Mouse (Mus musculus) A20 (cell line): ENCODE measurements around the gene 2510009E07Rik.

Experiments used
- DNase-seq: peaks from one replicate; pipeline ENCODE4 v3.0.0-alpha.2; 2011; ENCODE audit warnings: low read depth, low spot score

Gene 2510009E07Rik

DNA sequence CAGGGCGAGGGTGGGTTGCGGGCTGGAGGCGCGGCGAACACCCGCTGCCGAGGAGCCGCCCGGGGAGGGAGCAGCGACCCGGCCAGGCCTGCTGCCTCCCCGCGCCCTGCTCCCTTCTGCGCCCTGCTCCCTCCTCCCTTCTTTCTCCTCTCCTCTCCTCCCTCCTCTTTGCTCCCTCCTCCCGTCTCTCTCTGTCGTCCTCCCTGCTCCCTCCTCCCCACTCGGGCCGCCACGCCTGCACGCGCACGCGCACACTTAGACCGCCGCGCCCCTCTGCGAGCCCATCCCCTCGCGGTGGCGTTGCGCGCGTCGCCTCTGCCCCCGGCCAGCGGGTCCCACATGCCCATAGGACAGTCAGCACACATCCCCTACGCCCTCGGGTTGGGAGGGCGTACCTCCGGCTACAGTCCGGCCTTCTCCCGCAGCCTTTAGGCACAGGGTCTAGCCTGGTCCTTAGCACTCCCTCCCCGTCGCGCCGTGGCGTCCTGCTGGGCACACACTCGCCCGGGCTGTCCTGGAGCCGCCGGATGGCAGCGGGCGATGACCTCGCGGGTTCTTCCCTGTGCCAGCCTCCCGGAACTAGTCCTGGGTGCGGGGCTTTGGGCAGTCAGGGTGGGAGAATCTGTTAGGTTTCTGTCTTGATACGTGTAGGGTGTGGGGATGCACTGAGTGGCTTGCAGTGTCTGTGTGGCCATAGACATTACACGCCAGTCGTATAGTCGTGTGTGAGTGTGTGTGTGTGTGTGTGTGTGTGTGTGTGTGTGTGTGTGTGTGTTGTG lies at the start of gene 2510009E07Rik:
Gene 2510009E07Rik (minus strand): TSS at position 203 of the 779 bp plus-strand sequence.
- DNase-seq: no peak

DNA sequence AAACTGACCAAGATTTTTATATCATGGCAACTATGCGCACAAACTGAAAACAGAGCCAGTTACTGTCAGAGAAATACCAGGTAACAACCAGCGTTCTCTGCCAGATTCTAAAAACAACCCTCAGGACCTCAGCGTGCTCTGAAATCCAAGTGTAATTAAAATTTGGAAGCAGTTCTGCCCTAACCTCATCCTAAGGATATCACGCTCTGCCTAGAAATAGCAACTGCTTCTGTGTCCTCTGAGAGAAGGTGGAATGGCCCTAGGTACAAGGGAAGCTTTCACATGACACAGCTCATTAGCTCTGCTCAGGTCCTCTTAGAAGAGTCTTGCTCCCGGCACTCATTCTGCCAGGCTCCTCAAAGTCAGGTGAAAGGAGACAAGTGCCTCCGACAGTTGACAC lies 48.9 kb upstream of the 2510009E07Rik start:
- no peak for DNase-seq

DNA sequence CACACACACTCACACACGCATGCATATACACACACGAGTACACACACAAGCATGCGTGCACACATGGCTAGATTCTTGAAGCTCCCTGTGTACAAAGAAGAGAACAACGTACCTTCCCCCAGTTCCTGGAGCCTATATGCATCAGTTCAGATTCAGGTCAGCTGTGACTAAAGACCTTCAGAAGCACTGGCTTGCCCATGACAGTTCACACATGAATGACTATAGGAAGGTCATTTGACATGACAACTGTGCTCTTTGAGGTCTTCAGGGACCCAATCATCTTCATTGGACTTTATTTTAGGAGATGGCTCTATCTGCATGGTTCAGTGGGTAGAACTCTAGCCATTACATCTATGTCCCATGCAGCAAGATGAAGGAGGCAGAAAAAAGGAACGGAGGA lies 48.4 kb upstream of the 2510009E07Rik start:
- no peak for DNase-seq

GRCm38 (mm10) chr16:21742191-21742870 lies 47.9 kb upstream of the 2510009E07Rik start:
- DNase-seq: no peak

DNA sequence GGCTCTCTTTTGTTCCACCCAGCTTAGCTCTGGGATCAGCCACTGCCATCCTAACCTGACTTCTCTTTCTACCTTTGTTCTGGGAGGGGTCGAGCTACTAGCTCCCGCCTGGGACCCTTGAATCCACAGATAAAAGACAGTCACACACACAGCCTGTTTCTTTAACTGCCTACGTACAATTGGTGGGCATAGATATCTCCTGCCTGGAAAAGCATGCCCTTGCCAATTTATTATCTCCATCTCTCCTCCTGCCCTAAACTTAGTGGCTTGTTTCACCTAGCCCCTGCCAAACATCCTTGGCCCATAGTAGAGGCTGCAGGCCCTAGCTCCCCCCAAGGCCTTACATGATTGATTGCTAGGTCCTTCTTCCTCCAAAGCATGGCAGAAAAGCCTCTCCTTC lies 47.1 kb upstream of the 2510009E07Rik start:
- DNase-seq: no peak

DNA sequence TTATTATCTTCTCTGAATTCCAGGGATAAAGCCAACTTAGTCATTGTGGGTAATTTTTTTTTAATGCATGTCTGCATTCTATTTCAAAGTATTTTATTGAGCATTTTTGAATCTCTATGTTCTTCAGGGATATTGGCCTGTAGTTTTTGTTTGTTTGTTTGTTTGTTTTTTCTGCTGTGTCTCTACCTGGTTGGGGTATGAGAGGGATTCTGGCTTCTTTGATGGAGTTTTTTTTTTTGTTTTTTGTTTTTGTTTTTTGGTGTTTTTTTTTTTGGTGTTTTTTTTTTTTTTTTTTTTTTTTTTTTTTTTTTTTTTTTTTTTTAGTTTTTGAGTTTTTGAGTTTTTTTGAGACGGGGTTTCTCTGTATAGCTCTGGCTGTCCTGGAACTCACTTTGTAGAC lies 41.2 kb upstream of the 2510009E07Rik start:
- no peak for DNase-seq

DNA sequence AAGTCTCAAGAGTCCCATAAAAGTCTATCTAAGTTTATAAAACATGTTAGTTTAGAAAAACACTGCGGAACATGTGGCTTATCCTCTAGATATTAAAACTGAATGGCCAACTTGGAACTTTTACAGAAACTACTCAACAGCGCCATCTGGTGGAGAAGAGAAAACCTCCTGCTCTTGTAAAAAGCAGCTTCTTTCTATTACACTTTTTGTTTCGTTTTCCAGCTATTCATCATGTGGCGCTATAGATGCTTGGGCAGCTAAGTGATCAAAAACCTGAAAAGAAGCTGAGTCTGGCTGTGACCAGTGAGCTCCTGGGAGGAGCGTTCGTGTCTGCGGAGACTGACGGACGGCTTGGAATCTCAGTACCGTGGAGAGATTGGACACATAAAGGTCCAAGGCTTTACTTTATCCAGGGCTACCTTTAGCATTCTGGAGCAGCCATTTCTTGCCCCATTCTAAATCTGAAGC lies 33.5 kb upstream of the 2510009E07Rik start:
- DNase-seq: peak; percentile 90

GRCm38 (mm10) chr16:21727421-21727820 lies 33.0 kb upstream of the 2510009E07Rik start:
- no peak for DNase-seq

- no peak for DNase-seq
Observed at GRCm38 (mm10) chr16:21724261-21724660, 29.8 kb upstream of the 2510009E07Rik start.

DNA sequence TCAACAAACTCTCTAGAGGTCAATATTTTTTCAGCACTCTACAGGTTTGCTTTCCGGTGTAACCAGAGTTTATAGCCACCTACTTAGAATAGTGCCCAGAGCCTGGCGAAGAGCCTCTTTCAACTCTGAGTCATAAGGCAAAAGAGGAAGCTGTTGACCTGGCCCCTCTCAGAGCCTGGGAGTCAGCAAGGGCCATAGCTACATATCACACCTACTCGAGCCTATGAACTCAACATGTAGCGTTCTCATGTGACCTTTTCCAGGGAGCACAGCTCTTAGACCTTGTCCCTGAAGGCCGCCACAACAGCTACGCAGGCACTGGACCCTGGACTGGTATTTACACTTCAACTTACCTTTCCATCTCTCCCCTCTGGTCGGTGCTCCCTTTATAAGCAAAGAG lies 25.3 kb upstream of the 2510009E07Rik start:
- peak; percentile 80 for DNase-seq

GRCm38 (mm10) chr16:21714516-21714915 lies 20.1 kb upstream of the 2510009E07Rik start:
- no peak for DNase-seq

- DNase-seq: no peak
Observed at GRCm38 (mm10) chr16:21710321-21710720, 15.9 kb upstream of the 2510009E07Rik start.

DNA sequence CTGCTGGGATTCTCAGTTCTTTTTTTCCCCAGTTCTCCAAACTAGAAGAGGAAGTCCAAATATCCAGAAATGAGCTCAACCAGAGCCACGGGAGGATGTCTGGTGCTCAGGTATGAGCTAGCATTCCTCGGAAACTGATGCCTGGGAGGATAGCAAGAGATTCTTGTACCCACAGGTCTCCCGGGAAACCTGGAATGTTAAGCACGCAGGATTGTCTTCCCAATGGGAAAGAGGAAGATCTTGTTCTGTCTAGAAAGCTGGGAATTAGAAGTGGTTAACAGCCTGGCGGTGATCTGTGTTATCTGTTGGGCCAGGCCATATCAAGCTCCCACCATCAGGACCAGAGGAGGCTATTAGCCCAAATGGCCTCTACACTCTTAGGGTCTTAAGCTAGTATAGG lies 10.2 kb upstream of the 2510009E07Rik start:
- no peak for DNase-seq

GRCm38 (mm10) chr16:21702314-21702690 lies 7.8 kb upstream of the 2510009E07Rik start:
- DNase-seq: no peak

DNA sequence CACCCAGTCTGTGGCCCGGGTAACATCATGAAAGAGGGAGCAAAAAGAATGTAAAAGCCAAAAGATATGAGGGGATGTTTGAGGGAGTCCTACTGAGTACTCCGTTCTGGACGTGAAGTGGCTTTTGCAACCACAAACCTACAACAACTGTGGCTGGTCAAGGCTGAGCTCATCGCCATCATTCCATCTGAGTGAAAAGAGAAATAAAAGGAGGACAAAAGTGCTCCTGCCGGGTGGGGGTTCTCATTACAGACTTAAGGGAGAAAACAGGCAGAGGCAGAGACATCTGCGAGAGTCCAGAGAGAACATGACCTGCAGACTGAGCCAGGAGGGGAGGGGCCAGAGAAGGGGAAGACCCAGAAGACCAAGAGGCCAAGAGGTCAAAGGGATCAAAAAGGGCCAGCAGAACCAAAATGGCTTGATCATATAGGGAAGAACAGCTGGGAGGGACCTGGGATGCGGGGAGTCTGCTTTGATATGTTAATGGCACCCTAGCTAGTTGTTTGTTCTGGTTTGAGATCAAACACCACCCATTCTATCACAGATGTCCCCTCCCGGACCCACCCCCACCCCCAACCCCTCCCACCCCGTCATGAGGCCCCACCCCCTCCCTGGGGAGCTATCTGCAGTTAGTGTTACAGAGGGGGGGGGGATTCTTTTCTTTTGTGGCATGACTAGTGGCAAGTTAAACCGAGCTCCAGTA lies 7.3 kb upstream of the 2510009E07Rik start:
- no peak for DNase-seq

DNA sequence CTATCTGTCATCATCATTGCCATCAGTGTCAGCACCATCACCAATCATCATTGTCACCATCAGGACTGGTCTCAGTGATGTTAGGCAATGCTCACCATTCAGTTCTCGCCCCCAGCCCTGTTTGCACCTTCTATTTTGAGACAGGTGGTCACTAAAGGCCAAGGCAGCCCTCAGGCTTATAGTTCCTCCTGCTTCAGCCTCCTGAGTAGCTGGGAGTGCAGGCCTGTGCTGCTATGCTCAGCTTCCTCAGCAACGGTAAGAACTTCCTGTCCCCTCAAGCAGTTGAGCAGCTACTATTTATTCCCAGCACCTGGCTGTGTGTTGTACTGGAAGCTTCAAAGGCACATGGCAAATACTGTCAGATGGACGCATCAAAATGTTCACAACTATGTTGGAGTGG lies 3.7 kb upstream of the 2510009E07Rik start:
- no peak for DNase-seq

GRCm38 (mm10) chr16:21696946-21697345 lies 2.5 kb upstream of the 2510009E07Rik start:
- peak; percentile 59 for DNase-seq

DNA sequence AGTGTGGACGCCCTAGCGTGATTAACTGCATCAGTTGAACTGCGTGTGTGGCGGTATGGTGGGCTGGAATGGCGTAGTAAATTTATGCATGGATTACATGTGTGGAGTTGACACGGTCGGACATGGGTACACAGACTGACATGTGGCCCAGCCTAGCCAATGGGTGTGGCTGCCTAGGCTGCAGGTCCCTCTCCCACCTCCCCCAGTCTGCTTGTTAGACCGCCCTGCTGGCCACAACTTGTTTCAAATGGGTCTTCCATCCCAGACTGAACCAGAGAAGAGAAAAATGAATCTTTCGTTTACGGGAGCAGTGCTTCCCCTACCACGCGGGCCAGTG lies 745 bp upstream of the 2510009E07Rik start:
- DNase-seq: peak; percentile 66

- DNase-seq: peak; percentile 87
Observed at GRCm38 (mm10) chr16:21693981-21694462, 443 bp downstream of the 2510009E07Rik start.

GRCm38 (mm10) chr16:21690216-21690755 lies 4.2 kb downstream of the 2510009E07Rik start:
- peak; percentile 76 for DNase-seq

DNA sequence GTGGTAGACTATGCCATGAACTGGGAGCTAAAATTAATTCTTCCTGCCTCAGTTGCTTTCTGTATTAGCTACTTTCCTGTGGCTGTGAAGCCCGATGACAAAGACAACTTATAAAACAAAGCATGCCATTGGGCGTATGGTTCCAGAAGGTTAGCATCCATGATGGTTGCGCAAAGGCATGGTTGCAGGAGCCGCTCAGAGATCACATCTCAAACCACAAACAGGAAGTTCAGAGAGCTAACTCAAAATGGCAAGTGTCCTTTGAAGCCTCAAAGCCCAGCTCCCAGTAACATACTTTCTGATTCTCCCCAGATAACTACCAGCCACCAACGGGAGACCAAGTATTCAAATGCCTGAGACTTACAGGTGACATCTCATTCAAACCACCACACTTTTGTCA lies 5.3 kb downstream of the 2510009E07Rik start:
- DNase-seq: no peak

- no peak for DNase-seq
Observed at GRCm38 (mm10) chr16:21687406-21687805, 7.1 kb downstream of the 2510009E07Rik start.
